Mouse (Mus musculus): Measurements from ENCODE around the gene Cox6b1.

Cox6b1 gene

GRCm38 (mm10) chr7:30625530-30626384 is at the start of gene Cox6b1:
Gene Cox6b1 (minus strand): TSS chr7:30626151.
- DNase-seq (ENCODE audit: low spot score), result peak; percentile 83

- DNase-seq (ENCODE audit: low spot score), result no peak
Measured at GRCm38 (mm10) chr7:30671480-30671879, 45.5 kb upstream of the Cox6b1 start, which contains the start of gene Pmis2. Gene Pmis2 (minus strand): TSS chr7:30671605.

DNA sequence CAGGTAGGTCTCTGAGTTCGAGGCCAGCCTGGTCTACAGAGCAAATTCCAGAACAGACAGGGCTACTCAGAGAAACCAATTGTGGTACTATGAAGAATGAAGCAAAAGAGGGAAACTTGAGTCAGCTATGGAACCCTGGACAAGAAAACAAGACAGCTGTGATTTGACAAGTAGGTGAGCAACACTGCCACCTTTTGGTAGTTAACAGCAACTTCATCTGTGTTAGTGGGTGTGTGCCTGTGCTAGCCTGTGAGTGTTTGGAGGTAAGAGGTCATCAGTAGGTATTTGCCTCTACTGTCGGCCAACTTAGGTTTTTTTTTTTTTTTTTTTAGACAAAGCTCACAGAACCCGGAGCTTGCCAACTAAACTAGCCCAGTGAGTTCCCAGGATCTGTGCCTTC is 43.3 kb upstream of the Cox6b1 start:
- no peak for DNase-seq (ENCODE audit: low spot score)

- no peak for DNase-seq (ENCODE audit: low spot score)
Measured at GRCm38 (mm10) chr7:30665321-30665720, 39.4 kb upstream of the Cox6b1 start.

DNA sequence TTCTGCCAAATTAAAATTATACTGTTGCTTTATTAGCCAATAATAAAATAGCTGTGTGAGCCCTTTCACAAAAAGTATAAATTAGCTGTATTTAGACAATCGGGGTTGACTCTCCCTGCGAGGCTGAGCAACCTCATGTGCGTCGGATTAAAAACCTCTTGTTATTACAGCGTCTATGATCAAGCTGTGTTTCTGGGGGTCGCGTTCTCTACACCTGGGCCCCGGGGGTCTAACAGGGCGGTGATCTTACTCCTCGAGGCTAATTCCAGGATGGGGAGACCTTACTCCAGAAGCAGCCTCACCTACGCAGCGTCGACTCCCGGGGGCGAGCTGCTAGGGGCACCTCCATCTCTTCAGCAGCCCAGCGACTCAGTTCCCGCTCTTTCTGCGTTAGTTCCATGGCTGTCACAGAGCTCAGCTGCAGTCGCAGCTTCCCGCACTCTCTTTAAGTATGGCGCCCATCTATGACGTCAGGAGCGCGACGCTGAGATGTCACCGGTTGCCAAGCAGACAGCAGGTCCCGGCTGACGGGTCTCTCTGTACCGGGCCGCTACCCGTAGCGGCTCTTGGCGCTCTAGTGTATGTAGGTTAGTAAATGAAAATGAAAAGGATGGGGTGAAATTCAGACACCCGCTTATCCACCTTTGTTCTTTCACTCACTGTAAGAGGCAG is 38.7 kb upstream of the Cox6b1 start, which contains the start of gene Haus5:
TSS of gene Haus5 (minus strand) at position 466 of the 672 bp plus-strand sequence.
- peak; percentile 94 for DNase-seq (ENCODE audit: low spot score)

- peak; percentile 99 for DNase-seq (ENCODE audit: low spot score)
Measured at GRCm38 (mm10) chr7:30649591-30650540, 23.9 kb upstream of the Cox6b1 start, which contains the start of gene Rbm42. Gene Rbm42 (minus strand): TSS chr7:30650317.

DNA sequence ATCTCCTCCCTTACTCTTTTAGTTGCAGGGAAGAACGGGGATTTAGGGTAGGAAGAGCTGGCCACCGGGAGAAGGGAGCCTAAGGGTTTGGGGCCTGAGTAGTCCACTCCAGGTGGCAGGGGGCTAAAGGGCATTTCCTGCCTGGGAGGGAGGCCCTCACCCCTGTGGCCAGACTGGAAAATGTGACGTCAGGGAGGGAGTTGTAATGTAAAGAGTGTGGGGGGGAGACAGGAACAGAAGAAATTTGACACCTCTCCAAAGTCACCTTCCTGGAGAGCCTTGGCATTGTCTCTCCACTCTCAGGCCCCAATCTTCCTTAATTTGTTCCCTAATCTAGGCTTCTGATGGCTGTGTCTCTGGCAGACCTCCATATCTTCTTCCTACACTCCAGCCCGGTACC is 13.1 kb upstream of the Cox6b1 start:
- DNase-seq (ENCODE audit: low spot score), result no peak

- DNase-seq (ENCODE audit: low spot score), result no peak
Measured at GRCm38 (mm10) chr7:30636395-30636794, 10.4 kb upstream of the Cox6b1 start.

GRCm38 (mm10) chr7:30635752-30636151 is 9.8 kb upstream of the Cox6b1 start, which contains the start of gene Etv2:
Gene Etv2 (minus strand): TSS chr7:30635852.
- DNase-seq (ENCODE audit: low spot score), result no peak

DNA sequence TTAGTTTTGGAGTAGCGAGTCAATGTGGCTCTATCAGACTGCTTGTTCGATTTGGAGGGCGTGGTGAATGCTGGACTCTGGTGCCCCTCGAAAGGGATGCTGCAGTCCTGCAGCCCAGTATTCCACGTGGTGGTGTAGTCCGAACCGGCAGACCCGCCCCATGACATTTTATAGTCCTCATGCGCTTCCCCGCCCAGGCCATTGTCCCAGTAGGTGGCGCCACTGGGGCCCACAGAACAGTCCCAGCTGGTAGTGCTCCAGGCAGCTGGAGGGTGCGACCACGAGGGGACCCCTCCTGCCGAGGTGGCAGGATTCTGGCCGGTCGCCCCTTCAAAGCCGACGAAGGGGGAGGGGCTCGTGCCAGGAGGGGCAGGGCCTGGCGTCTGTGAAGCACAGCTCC is 8.7 kb upstream of the Cox6b1 start:
- peak; percentile 35 for DNase-seq (ENCODE audit: low spot score)

DNA sequence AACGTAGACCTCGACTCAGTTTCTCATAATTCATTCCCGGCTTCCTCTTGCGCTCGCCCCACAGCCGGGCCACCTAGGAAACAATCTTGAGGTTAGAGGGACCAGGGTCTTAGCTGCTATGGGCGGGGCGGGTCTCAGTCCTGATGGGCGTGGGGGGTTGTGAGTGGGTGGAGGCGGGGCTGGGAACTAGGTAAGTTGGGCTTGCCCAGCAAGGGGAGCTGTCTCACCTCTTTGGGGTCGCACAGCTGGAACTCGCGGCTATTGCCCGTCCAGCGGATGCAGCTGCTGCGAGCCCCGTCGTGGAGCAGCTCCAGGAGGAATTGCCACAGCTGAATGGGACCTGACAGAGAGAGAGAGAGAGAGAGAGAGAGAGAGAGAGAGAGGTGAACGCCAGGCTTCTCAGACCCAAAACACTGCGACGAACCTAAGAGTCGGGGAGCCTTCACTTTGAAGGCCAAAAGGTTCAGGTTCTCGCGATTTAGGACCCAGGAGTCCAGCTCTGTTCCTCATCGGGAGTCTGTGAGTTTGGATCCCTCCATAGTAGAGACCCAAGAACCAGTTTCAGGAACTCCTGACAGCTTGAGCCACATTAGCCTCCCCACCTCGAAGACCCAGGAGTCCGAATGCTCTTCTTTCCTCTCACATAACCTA is 7.9 kb upstream of the Cox6b1 start:
- no peak for DNase-seq (ENCODE audit: low spot score)

DNA sequence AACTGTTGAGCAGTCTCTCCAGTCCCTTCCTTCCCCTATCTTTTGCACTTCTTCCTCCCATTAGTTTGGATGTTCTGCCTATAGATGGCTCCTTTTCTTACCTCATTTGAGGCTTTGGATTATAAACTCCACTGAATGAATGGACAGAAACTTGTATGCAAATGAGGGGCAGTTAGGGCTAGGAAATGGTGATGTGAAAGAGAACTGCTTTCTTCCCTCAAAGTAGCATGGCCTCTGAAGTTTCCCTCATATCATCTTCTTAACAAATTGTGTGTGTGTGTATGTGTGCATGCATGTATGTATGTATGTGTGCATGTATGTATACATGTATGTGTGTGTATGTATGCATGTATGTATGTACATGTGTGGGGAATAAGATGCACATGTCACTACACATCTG is 3.1 kb upstream of the Cox6b1 start:
- no peak for DNase-seq (ENCODE audit: low spot score)

GRCm38 (mm10) chr7:30626647-30627046 is 696 bp upstream of the Cox6b1 start:
- no peak for DNase-seq (ENCODE audit: low spot score)

GRCm38 (mm10) chr7:30619202-30619601 is 6.7 kb downstream of the Cox6b1 start:
- peak; percentile 18 for DNase-seq (ENCODE audit: low spot score)

- DNase-seq (ENCODE audit: low spot score), result no peak
Measured at GRCm38 (mm10) chr7:30618658-30619057, 7.3 kb downstream of the Cox6b1 start.

GRCm38 (mm10) chr7:30615049-30615760 is 10.7 kb downstream of the Cox6b1 start:
- no peak for DNase-seq (ENCODE audit: low spot score)

DNA sequence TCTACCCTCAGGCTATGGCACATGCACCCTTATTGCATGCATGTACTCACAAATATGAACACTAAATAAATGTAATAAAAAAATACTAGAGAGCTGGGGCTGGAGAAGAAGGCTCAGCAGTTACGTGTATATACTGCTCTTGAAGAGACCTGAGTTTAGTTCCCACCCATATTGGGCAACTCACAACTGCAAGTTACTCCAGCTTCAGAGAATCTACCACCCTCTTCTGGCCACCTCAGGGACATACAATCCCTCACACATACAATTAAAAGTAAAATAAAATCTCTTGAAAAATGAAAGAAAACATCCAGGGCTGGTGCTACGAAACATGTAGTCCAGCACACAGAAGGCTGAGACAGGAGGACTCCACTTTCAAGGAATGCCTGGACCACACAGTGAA is 11.5 kb downstream of the Cox6b1 start:
- no peak for DNase-seq (ENCODE audit: low spot score)

- DNase-seq (ENCODE audit: low spot score), result peak; percentile 53
Measured at GRCm38 (mm10) chr7:30613529-30614112, 12.3 kb downstream of the Cox6b1 start.

DNA sequence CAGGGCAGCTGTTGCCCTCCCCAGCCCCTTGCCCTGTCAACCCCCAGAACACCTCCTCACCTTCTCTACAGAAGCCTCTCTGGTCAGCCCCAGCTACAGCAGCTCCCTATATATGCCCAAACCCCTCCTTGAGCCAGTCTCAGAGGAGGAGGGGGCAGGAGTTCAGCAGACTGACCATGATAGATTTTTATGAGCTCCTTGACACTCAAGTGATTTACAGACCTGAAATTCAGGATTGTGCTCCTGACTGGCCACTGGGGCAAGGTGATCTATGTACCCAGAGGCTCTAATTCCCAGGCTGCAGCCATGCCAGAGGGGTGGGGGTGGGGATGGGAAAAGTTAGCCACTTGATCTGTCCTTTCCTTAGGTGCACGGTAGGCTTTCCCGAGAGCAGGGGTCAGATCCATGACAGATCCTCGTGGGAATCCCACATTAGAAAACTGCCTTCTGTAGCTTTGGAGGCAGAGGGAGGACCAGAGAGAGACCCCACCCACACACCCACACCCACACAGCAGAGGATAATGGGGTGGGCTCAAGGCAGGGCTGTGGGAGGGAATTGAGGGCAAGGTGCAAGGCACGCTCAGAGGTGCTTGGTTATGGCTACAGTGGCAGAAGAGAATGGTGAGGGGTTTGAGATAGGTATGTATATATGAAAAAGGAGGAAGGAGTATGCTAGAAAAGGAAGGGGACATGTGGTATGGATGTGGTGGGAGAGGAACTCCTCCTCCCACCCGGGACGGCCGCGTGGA is 13.1 kb downstream of the Cox6b1 start, which contains the start of gene Upk1a:
TSS of gene Upk1a (minus strand) at position 194 of the 749 bp plus-strand sequence.
- no peak for DNase-seq (ENCODE audit: low spot score)

All from layer of hippocampus, adult 11-12 months (tissue).